Mouse (Mus musculus) G1E (cell line): ENCODE results near the gene Adora3.

Source experiments
- CTCF ChIP-seq: IDR thresholded peaks from 2 replicates; pipeline ENCODE4 v1.5.1; 2012; ENCODE audit warnings: low read depth, low read length, inconsistent platforms, mixed read lengths
- GATA1 ChIP-seq: IDR thresholded peaks from 2 replicates; pipeline ENCODE4 v1.6.1; 2012; ENCODE audit warnings: borderline replicate concordance, low read length, inconsistent platforms, mixed read lengths

DNA sequence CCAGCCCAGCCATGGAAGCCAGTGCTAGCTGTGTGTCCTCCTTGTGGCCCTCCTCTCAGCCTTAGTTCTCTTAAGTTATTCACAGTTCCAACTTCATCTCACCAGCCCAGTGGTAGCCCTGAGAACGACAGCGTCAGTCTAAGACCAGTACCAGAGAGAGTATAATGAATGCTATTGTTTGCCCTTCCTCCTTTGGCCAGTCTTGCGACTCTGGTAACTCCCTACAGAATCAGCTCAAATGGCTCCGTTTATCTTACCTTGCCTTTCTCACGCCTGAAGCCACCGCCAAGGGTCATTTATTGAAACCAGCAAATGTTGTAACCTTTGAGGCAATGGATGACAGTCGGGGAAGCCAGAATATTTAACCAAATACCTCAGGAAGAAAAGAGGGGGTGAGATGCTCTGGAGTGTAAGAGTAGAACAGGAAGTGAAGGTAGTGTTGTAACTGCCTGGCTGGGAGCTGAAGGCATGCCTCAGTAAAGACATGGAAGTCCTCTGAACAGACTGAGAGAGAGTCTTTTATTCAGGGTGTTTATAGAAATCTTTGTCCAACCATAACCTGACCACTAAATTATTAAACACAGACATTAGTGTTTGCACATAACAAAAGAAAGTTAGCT, 8.8 kb upstream of the Adora3 start:
- no peak for TF ChIP-seq GATA1
- TF ChIP-seq CTCF: no peak
